Mouse (Mus musculus): ENCODE measurements at regions not wholly inside any gene's neighbourhood (a gene's known extent, or its start where the extent isn't known, plus 50 kb on each side); places are given as distances from the start of the nearest gene placed in this dataset.

GRCm38 (mm10) chr3:61064720-61065119, 62.1 kb downstream of the P2ry1 start:
- no peak for DNase-seq (ENCODE audit: extremely low read depth, low read depth, low spot score)

GRCm38 (mm10) chr3:61067067-61067466, 64.5 kb downstream of the P2ry1 start:
- DNase-seq (ENCODE audit: extremely low read depth, low read depth, low spot score): no peak

GRCm38 (mm10) chr3:61068229-61068628, 65.6 kb downstream of the P2ry1 start:
- no peak for DNase-seq (ENCODE audit: extremely low read depth, low read depth, low spot score)

- no peak for DNase-seq (ENCODE audit: extremely low read depth, low read depth, low spot score)
Measured at GRCm38 (mm10) chr3:61071041-61071440, 68.4 kb downstream of the P2ry1 start.

GRCm38 (mm10) chr3:61072330-61072729, 69.7 kb downstream of the P2ry1 start:
- DNase-seq (ENCODE audit: extremely low read depth, low read depth, low spot score): no peak

GRCm38 (mm10) chr3:61073103-61073502, 70.5 kb downstream of the P2ry1 start:
- no peak for DNase-seq (ENCODE audit: extremely low read depth, low read depth, low spot score)

GRCm38 (mm10) chr3:61073806-61074205, 71.2 kb downstream of the P2ry1 start:
- no peak for DNase-seq (ENCODE audit: extremely low read depth, low read depth, low spot score)

GRCm38 (mm10) chr3:61075839-61076238, 73.2 kb downstream of the P2ry1 start:
- DNase-seq (ENCODE audit: extremely low read depth, low read depth, low spot score): no peak

GRCm38 (mm10) chr3:61089931-61090330, 87.3 kb downstream of the P2ry1 start:
- DNase-seq (ENCODE audit: extremely low read depth, low read depth, low spot score): no peak

GRCm38 (mm10) chr3:61092031-61092430, 89.4 kb downstream of the P2ry1 start:
- DNase-seq (ENCODE audit: extremely low read depth, low read depth, low spot score): no peak

- no peak for DNase-seq (ENCODE audit: extremely low read depth, low read depth, low spot score)
Measured at GRCm38 (mm10) chr3:61116364-61116763, 113.8 kb downstream of the P2ry1 start.

GRCm38 (mm10) chr3:61133096-61133495, 130.5 kb downstream of the P2ry1 start:
- DNase-seq (ENCODE audit: extremely low read depth, low read depth, low spot score): no peak

- DNase-seq (ENCODE audit: extremely low read depth, low read depth, low spot score): no peak
Measured at GRCm38 (mm10) chr3:61154087-61154486, 151.5 kb downstream of the P2ry1 start.

- no peak for DNase-seq (ENCODE audit: extremely low read depth, low read depth, low spot score)
Measured at GRCm38 (mm10) chr3:61159811-61160210, 157.2 kb downstream of the P2ry1 start.

- DNase-seq (ENCODE audit: extremely low read depth, low read depth, low spot score): no peak
Measured at GRCm38 (mm10) chr3:61161384-61161783, 158.8 kb downstream of the P2ry1 start.

GRCm38 (mm10) chr3:61185789-61186188, 175.6 kb upstream of the Rap2b start:
- no peak for DNase-seq (ENCODE audit: extremely low read depth, low read depth, low spot score)

- DNase-seq (ENCODE audit: extremely low read depth, low read depth, low spot score): peak; percentile 13
Measured at GRCm38 (mm10) chr3:61188662-61189061, 172.8 kb upstream of the Rap2b start.

GRCm38 (mm10) chr3:61216562-61216961, 144.9 kb upstream of the Rap2b start:
- no peak for DNase-seq (ENCODE audit: extremely low read depth, low read depth, low spot score)

- DNase-seq (ENCODE audit: extremely low read depth, low read depth, low spot score): no peak
Measured at GRCm38 (mm10) chr3:61224505-61224904, 136.9 kb upstream of the Rap2b start.

- no peak for DNase-seq (ENCODE audit: extremely low read depth, low read depth, low spot score)
Measured at GRCm38 (mm10) chr3:61225054-61225453, 136.4 kb upstream of the Rap2b start.

GRCm38 (mm10) chr3:61241380-61241779, 120.1 kb upstream of the Rap2b start:
- DNase-seq (ENCODE audit: extremely low read depth, low read depth, low spot score): no peak

- DNase-seq (ENCODE audit: extremely low read depth, low read depth, low spot score): no peak
Measured at GRCm38 (mm10) chr3:61243876-61244527, 117.4 kb upstream of the Rap2b start.

- no peak for DNase-seq (ENCODE audit: extremely low read depth, low read depth, low spot score)
Measured at GRCm38 (mm10) chr3:61246429-61246828, 115.0 kb upstream of the Rap2b start.

All from fat pad, adult 2 months (tissue).